Mouse (Mus musculus): ENCODE results near the gene Samd5. TPM values are rescaled to one million over a fixed set of nuclear protein-coding genes. Genes with fewer than 3 reads are reported as not detected.

The Samd5 gene
- polyA plus RNA-seq, 1 experiment: 11.1 TPM

DNA sequence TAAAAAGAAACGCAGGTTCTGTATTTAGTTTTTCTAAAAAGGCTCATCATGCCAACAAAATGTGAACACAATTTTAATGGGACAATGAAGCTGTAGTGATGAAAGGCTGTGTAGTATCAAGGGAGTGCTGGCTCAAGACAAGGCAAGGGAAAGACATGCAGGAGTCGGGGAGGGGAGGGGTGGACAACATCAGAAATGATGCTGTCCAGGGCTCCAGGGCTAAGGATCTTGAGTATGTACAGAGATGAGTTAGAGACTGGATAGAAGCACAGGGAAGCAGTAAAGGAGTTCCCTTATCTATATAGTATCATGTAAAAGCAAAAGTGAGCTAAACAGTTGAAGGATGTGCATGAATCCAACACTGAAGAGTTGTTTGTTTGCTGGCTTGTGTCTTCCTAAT, 67.9 kb downstream of the Samd5 start:
- no peak for DNase-seq (ENCODE audit: low read depth)
- TF ChIP-seq POLR2A (IDR thresholded peaks at IDR 0.05; ENCODE audit: borderline replicate concordance, extremely low read depth, insufficient read depth, insufficient read length, poor library complexity, severe bottlenecking) (no peak), CTCF (IDR thresholded peaks at IDR 0.05; ENCODE audit: borderline replicate concordance, extremely low read depth, insufficient read depth, insufficient read length) (no peak)

DNA sequence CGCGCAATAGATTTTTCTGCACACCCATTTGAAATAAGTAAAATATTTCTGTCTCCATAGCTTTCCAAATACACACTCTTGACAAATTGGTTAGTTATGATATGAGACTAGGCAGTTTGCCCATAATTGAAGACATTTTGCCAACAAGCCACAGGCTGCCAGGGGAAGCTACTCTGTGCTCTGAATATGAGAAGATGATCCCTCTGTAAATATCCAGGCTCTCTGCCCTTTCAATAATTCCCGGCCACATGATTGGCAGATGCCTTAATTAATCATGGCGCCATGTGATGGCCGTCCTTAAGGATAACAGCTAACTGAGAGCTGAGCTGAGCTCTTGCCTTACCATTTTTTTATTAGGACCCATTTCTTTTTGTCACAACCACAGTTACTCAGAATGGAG, 69.4 kb downstream of the Samd5 start:
- DNase-seq (ENCODE audit: low read depth): peak; percentile 73
- TF ChIP-seq CTCF (IDR thresholded peaks at IDR 0.05; ENCODE audit: borderline replicate concordance, extremely low read depth, insufficient read depth, insufficient read length) (no peak), POLR2A (IDR thresholded peaks at IDR 0.05; ENCODE audit: borderline replicate concordance, extremely low read depth, insufficient read depth, insufficient read length, poor library complexity, severe bottlenecking) (no peak)

- TF ChIP-seq POLR2A (IDR thresholded peaks at IDR 0.05; ENCODE audit: borderline replicate concordance, extremely low read depth, insufficient read depth, insufficient read length, poor library complexity, severe bottlenecking) (no peak), CTCF (IDR thresholded peaks at IDR 0.05; ENCODE audit: borderline replicate concordance, extremely low read depth, insufficient read depth, insufficient read length) (no peak)
- DNase-seq (ENCODE audit: low read depth): no peak
These were observed 71.7 kb downstream of the Samd5 start for GRCm38 (mm10) chr10:9603290-9603689.

- no peak for TF ChIP-seq POLR2A (IDR thresholded peaks at IDR 0.05; ENCODE audit: borderline replicate concordance, extremely low read depth, insufficient read depth, insufficient read length, poor library complexity, severe bottlenecking)
- TF ChIP-seq CTCF (IDR thresholded peaks at IDR 0.05; ENCODE audit: borderline replicate concordance, extremely low read depth, insufficient read depth, insufficient read length): no peak
- peak; percentile 32 for DNase-seq (ENCODE audit: low read depth)
These were observed 72.2 kb downstream of the Samd5 start for GRCm38 (mm10) chr10:9602845-9603244.

DNA sequence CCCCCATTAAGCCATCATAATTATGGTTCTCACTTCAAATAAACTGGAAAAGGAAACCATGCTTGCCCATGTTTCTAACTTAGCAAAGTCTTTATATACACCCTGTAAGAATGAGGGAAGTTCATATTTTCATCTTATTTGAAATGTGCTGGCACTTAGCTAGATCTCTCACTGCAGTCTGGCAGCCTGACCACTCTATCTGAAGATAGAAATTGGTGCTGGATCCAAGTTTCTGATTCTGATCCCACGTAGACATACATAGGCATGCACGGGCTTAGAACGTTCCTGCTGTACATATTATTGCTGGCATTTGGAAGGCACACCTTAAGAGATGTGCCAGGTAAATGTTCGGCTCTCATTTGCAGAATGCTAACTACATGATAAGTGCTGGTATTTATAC, 72.6 kb downstream of the Samd5 start:
- DNase-seq (ENCODE audit: low read depth): no peak
- no peak for TF ChIP-seq POLR2A (IDR thresholded peaks at IDR 0.05; ENCODE audit: borderline replicate concordance, extremely low read depth, insufficient read depth, insufficient read length, poor library complexity, severe bottlenecking)
- no peak for TF ChIP-seq CTCF (IDR thresholded peaks at IDR 0.05; ENCODE audit: borderline replicate concordance, extremely low read depth, insufficient read depth, insufficient read length)

- no peak for DNase-seq (ENCODE audit: low read depth)
- no peak for TF ChIP-seq POLR2A (IDR thresholded peaks at IDR 0.05; ENCODE audit: borderline replicate concordance, extremely low read depth, insufficient read depth, insufficient read length, poor library complexity, severe bottlenecking)
- no peak for TF ChIP-seq CTCF (IDR thresholded peaks at IDR 0.05; ENCODE audit: borderline replicate concordance, extremely low read depth, insufficient read depth, insufficient read length)
These were observed 78.8 kb downstream of the Samd5 start for GRCm38 (mm10) chr10:9596228-9596627.

- no peak for DNase-seq (ENCODE audit: low read depth)
- TF ChIP-seq CTCF (IDR thresholded peaks at IDR 0.05; ENCODE audit: borderline replicate concordance, extremely low read depth, insufficient read depth, insufficient read length): no peak
- TF ChIP-seq POLR2A (IDR thresholded peaks at IDR 0.05; ENCODE audit: borderline replicate concordance, extremely low read depth, insufficient read depth, insufficient read length, poor library complexity, severe bottlenecking): no peak
These were observed 80.3 kb downstream of the Samd5 start for GRCm38 (mm10) chr10:9594666-9595065.

GRCm38 (mm10) chr10:9590606-9591005, 84.4 kb downstream of the Samd5 start:
- DNase-seq (ENCODE audit: low read depth): no peak
- TF ChIP-seq CTCF (IDR thresholded peaks at IDR 0.05; ENCODE audit: borderline replicate concordance, extremely low read depth, insufficient read depth, insufficient read length): no peak
- no peak for TF ChIP-seq POLR2A (IDR thresholded peaks at IDR 0.05; ENCODE audit: borderline replicate concordance, extremely low read depth, insufficient read depth, insufficient read length, poor library complexity, severe bottlenecking)

- peak; percentile 26 for DNase-seq (ENCODE audit: low read depth)
These were observed 88.7 kb downstream of the Samd5 start for GRCm38 (mm10) chr10:9586328-9586727.

GRCm38 (mm10) chr10:9579374-9579773, 95.6 kb downstream of the Samd5 start:
- TF ChIP-seq CTCF (IDR thresholded peaks at IDR 0.05; ENCODE audit: borderline replicate concordance, extremely low read depth, insufficient read depth, insufficient read length) (no peak), POLR2A (IDR thresholded peaks at IDR 0.05; ENCODE audit: borderline replicate concordance, extremely low read depth, insufficient read depth, insufficient read length, poor library complexity, severe bottlenecking) (no peak)
- peak; percentile 70 for DNase-seq (ENCODE audit: low read depth)

More at GRCm38 (mm10) chr10:9586328-9586727, 88.7 kb downstream of the Samd5 start:
- TF ChIP-seq CTCF (IDR thresholded peaks at IDR 0.05; ENCODE audit: borderline replicate concordance, extremely low read depth, insufficient read depth, insufficient read length) (no peak), POLR2A (IDR thresholded peaks at IDR 0.05; ENCODE audit: borderline replicate concordance, extremely low read depth, insufficient read depth, insufficient read length, poor library complexity, severe bottlenecking) (no peak)

- TF ChIP-seq CTCF (IDR thresholded peaks at IDR 0.05; ENCODE audit: borderline replicate concordance, extremely low read depth, insufficient read depth, insufficient read length) (peak; percentile 64), POLR2A (IDR thresholded peaks at IDR 0.05; ENCODE audit: borderline replicate concordance, extremely low read depth, insufficient read depth, insufficient read length, poor library complexity, severe bottlenecking) (no peak)
- DNase-seq (ENCODE audit: low read depth): peak; percentile 66
These were observed 99.4 kb downstream of the Samd5 start for GRCm38 (mm10) chr10:9575605-9576004.

DNA sequence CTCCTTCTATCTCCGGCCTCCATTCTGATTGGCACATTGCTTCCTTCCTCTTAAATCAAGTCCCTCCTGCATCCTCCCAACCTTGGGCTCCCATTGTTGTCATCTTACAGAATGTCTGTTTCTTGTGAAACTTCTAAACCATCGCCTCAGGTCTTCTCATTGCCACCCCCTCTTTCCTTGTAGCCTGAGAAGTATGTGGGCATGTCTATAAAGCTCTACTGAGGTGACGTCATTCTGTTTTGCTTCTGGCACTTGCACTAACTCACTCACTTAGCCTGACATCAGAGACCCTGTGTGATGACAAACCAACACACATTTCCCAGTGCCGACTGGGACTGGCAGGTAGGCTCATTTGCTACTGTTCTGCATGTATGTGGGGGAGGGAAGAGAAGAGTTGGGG, 100.9 kb downstream of the Samd5 start:
- no peak for DNase-seq (ENCODE audit: low read depth)
- TF ChIP-seq CTCF (IDR thresholded peaks at IDR 0.05; ENCODE audit: borderline replicate concordance, extremely low read depth, insufficient read depth, insufficient read length) (no peak), POLR2A (IDR thresholded peaks at IDR 0.05; ENCODE audit: borderline replicate concordance, extremely low read depth, insufficient read depth, insufficient read length, poor library complexity, severe bottlenecking) (no peak)

Other genes starting within 250 kb of the Samd5 start
- gene Stxbp5, start 225.9 kb upstream of the Samd5 start, polyA plus RNA-seq (2012; rRNA removed): 12.4 and 21.0 TPM in 2 replicates

All from brain, embryonic 14.5 days (tissue).